Mouse (Mus musculus) spleen, adult 2 months (tissue): ENCODE results near the gene Ptgfrn.

Experiments used
- CTCF ChIP-seq: fragments of 200-500 bp; IDR thresholded peaks from 2 replicates; pipeline ENCODE4 v1.5.1; 2011; ENCODE audit warnings: mild to moderate bottlenecking, inconsistent platforms; ENCODE audit not compliant: insufficient read depth, insufficient read length, insufficient replicate concordance; ENCODE audit errors: extremely low read depth
- POLR2A ChIP-seq: fragments of 200-500 bp; IDR thresholded peaks from 2 replicates; pipeline ENCODE4 v1.6.1; 2011; ENCODE audit warnings: low read depth, low read length, inconsistent platforms

DNA sequence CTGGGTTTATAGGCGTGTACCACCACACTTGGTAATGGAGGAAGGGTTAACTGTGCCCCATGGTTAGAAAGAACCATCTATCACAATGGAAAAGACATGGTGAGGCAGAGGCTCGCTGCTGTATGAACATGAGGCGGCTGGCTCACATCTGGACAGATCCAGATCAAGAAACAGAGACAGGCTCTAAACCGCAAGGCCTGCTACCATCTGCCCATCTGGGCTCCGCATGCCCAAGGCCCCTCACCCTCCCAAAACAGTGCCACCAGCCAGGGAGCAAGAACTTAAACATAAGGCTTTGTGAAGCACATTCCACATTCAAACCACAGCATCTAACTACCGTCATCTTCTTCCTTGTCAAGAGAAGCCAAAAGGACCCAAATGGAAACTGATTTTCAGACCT is 22.9 kb upstream of the Ptgfrn start:
- TF ChIP-seq POLR2A (no peak), CTCF (no peak)
